Mouse (Mus musculus): ENCODE data around the gene Ipp. TPM values are rescaled to one million over a fixed set of nuclear protein-coding genes. Genes with fewer than 3 reads are reported as not detected.

Gene Ipp
- polyA plus RNA-seq, 1 experiment from 2014 or later: 18.0 TPM

Other genes starting within 250 kb of the Ipp start
- 53.1 and 56.7 TPM in 2 replicates for gene Mast2, start 43.4 kb upstream of the Ipp start, polyA plus RNA-seq (2015; fragmentation: Nextera tagmentation; extraction: Ambion mirVana)
- 21.9 and 26.8 TPM in 2 replicates for gene Tmem69, start 48.4 kb downstream of the Ipp start, polyA plus RNA-seq (2015; fragmentation: Nextera tagmentation; extraction: Ambion mirVana)
- gene Gpbp1l1, start 50.1 kb downstream of the Ipp start, polyA plus RNA-seq (2015; fragmentation: Nextera tagmentation; extraction: Ambion mirVana): 19.7 and 21.8 TPM in 2 replicates
- 3.8 and 4.6 TPM in 2 replicates for gene Ccdc17, start 89.1 kb downstream of the Ipp start, polyA plus RNA-seq (2015; fragmentation: Nextera tagmentation; extraction: Ambion mirVana)
- gene Nasp, start 120.4 kb downstream of the Ipp start, polyA plus RNA-seq (2015; fragmentation: Nextera tagmentation; extraction: Ambion mirVana): 131 and 133 TPM in 2 replicates
- gene Akr1a1, start 144.1 kb downstream of the Ipp start, polyA plus RNA-seq (2015; fragmentation: Nextera tagmentation; extraction: Ambion mirVana): 775 and 779 TPM in 2 replicates
- 481 and 490 TPM in 2 replicates for gene Prdx1, start 178.0 kb downstream of the Ipp start, polyA plus RNA-seq (2015; fragmentation: Nextera tagmentation; extraction: Ambion mirVana)
- gene Mmachc, start 200.9 kb downstream of the Ipp start, polyA plus RNA-seq (2015; fragmentation: Nextera tagmentation; extraction: Ambion mirVana): 25.5 and 27.7 TPM in 2 replicates
- gene Ccdc163, start 201.0 kb downstream of the Ipp start, polyA plus RNA-seq (2015; fragmentation: Nextera tagmentation; extraction: Ambion mirVana): 17.2 and 19.5 TPM in 2 replicates
- 4.3 and 5.5 TPM in 2 replicates for gene Tesk2, start 213.4 kb downstream of the Ipp start, polyA plus RNA-seq (2015; fragmentation: Nextera tagmentation; extraction: Ambion mirVana)